Mouse (Mus musculus): ENCODE data around the gene Morn2.

GRCm38 (mm10) chr17:80279340-80280070 is 10.5 kb upstream of the Morn2 start:
- TF ChIP-seq CHD2 (IDR thresholded peaks at IDR 0.05; ENCODE audit: low read depth, low read length) (no peak), HCFC1 (IDR thresholded peaks at IDR 0.05; ENCODE audit: borderline replicate concordance, insufficient read depth, low read length) (no peak)
